Mouse (Mus musculus): Measurements from ENCODE around the gene Mgat4b. TPM values are rescaled to one million over a fixed set of nuclear protein-coding genes. Genes with fewer than 3 reads are reported as not detected.

The Mgat4b gene
- total and polyA plus RNA-seq, 2 experiments from 2014 or later, result 74.6 to 108 TPM

DNA sequence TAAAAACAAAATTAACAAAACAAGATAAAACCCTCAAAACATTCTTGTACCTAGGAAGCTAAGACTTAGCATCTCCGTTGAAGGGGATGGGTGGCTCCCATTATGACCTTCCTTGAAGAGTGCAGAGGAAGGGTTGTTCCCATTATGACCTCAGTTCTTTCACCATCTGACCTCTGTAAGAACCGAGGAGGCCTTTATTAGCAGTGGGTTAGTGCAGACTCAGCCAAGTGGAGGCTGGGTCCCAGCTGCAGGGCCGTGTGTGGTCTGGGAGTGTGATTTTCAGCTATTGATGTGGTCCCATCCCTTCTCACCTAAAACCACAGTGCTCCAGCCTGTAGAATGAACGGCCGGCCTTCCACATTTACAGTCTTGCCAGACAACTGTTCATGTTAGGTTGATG, 34.6 kb downstream of the Mgat4b start:
- H3K36me3 ChIP-seq (ENCODE audit: insufficient read depth, low read length), result no peaks in the 10 kb centered on the region
- no peak overlapping the region for H3K4me3 ChIP-seq (ENCODE audit: low read length)
- TF ChIP-seq CTCF (IDR thresholded peaks at IDR 0.05; ENCODE audit: low read depth), result no peak

GRCm38 (mm10) chr11:50248473-50249171, 37.9 kb downstream of the Mgat4b start:
- Histone ChIP-seq H3K36me3 (ENCODE audit: insufficient read depth, low read length) (no peaks in the 10 kb centered on the region), H3K9ac (replicated peaks; ENCODE audit: low read length) (no peak overlapping the region), H3K27ac (no peak overlapping the region), H3K27me3 (ENCODE audit: insufficient read depth, low read length) (no peaks in the 10 kb centered on the region), H3K4me3 (ENCODE audit: low read length) (no peak overlapping the region), H3K9me3 (ENCODE audit: low read length) (no peaks in the 10 kb centered on the region), H3K4me2 (ENCODE audit: low read depth, low read length) (no peak overlapping the region), H3K4me1 (ENCODE audit: insufficient read depth, low read length) (no peaks in the 10 kb centered on the region)
- 84% methylated on average over 7 of the region's 7 CpGs for WGBS
- DNase-seq (ENCODE audit: low spot score) (no peak), ATAC-seq (no peak)
- no peak for TF ChIP-seq CTCF (IDR thresholded peaks at IDR 0.05; ENCODE audit: low read depth)

More for the DNA sequence above, 34.6 kb downstream of the Mgat4b start:
- H3K27me3 ChIP-seq (ENCODE audit: insufficient read depth, low read length), result no peaks in the 10 kb centered on the region
- no peaks in the 10 kb centered on the region for H3K4me1 ChIP-seq (ENCODE audit: insufficient read depth, low read length)
- H3K9me3 ChIP-seq (ENCODE audit: low read length), result no peaks in the 10 kb centered on the region
- WGBS, result 62% methylated on average over 5 of the region's 5 CpGs
- DNase-seq (ENCODE audit: low spot score) (no peak), ATAC-seq (no peak)
- no peak overlapping the region for H3K9ac ChIP-seq (replicated peaks; ENCODE audit: low read length)
- no peak overlapping the region for H3K4me2 ChIP-seq (ENCODE audit: low read depth, low read length)
- no peak overlapping the region for H3K27ac ChIP-seq

GRCm38 (mm10) chr11:50252166-50252565, 41.5 kb downstream of the Mgat4b start:
- Histone ChIP-seq H3K27me3 (ENCODE audit: insufficient read depth, low read length) (no peaks in the 10 kb centered on the region), H3K9me3 (ENCODE audit: low read length) (no peaks in the 10 kb centered on the region), H3K27ac (no peak overlapping the region), H3K36me3 (ENCODE audit: insufficient read depth, low read length) (peaks cover 3% of the 10 kb centered on the region; the same call in 1 of the 2 replicates), H3K4me2 (ENCODE audit: low read depth, low read length) (no peak overlapping the region), H3K4me3 (ENCODE audit: low read length) (no peak overlapping the region), H3K4me1 (ENCODE audit: insufficient read depth, low read length) (no peaks in the 10 kb centered on the region), H3K9ac (replicated peaks; ENCODE audit: low read length) (no peak overlapping the region)
- no peak for TF ChIP-seq CTCF (IDR thresholded peaks at IDR 0.05; ENCODE audit: low read depth)
- ATAC-seq (no peak), DNase-seq (ENCODE audit: low spot score) (no peak)
- WGBS, result 70% methylated on average over 3 of the region's 3 CpGs

DNA sequence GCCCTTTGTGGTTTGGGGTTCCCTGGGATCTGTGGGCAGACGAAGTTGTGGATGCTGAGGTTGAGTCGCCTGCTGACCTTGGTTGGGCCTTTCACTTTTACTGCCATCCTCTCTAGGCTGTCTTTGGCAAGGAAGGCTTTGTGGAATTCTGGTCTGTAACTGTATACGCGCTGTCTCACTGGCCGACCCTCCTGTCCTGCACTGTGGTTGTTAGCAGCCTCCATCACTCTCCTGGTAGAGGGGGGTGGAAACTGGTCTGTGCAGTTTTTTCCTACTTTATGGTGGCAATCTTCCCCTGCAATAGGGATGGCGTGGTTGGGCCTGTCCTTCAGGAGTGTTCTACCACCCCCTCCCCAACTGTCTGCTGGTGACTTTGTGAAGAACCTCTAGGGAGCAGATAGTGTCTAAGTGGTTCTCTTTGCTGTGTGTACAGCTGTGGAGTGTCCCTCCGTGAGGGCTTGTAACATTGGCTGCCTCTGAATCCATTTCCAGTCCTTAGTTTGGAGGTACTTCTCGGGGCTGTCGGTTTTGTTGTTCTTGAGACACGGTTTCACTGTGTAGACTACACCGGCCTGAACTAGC, 42.1 kb downstream of the Mgat4b start:
- no peak for DNase-seq (ENCODE audit: low spot score)
- Histone ChIP-seq H3K4me1 (ENCODE audit: insufficient read depth, low read length) (no peaks in the 10 kb centered on the region), H3K9me3 (ENCODE audit: low read length) (no peaks in the 10 kb centered on the region), H3K36me3 (ENCODE audit: insufficient read depth, low read length) (peaks cover 9% of the 10 kb centered on the region; the same call in 1 of the 2 replicates), H3K4me3 (ENCODE audit: low read length) (no peak overlapping the region), H3K27me3 (ENCODE audit: insufficient read depth, low read length) (no peaks in the 10 kb centered on the region), H3K27ac (no peak overlapping the region), H3K4me2 (ENCODE audit: low read depth, low read length) (no peak overlapping the region), H3K9ac (replicated peaks; ENCODE audit: low read length) (no peak overlapping the region)
- no peak for TF ChIP-seq CTCF (IDR thresholded peaks at IDR 0.05; ENCODE audit: low read depth)
- WGBS, result 80% methylated on average over 11 of the region's 11 CpGs
- ATAC-seq, result 0 out of 2 replicates have a peak, but pooled peaks have one; percentile 31

DNA sequence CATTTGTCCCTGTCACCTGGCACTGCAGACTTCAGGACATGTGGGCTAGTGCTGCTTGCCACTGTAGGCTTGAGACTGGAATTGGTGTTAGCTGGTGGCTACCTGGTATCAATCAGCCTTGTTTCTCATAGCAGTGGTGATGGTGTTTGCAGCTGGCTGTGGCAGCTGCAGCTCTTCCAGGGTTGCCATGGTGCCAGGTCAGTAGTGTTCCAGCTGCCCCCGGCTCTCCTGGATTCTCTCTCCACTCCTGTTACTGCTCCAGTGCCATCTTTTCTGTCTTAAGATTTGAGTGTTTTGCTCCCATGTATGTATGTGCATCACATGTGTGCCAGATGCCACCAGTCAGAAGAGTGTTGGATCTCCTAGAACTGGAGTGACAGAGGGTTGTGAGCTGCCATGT, 42.7 kb downstream of the Mgat4b start:
- DNase-seq (ENCODE audit: low spot score) (no peak), ATAC-seq (peak; percentile 39; the same call in 1 of the 2 replicates)
- H3K36me3 ChIP-seq (ENCODE audit: insufficient read depth, low read length), result peaks cover 16% of the 10 kb centered on the region
- no peaks in the 10 kb centered on the region for H3K4me1 ChIP-seq (ENCODE audit: insufficient read depth, low read length)
- 54% methylated on average over 1 of the region's 1 CpGs for WGBS
- H3K27ac ChIP-seq, result no peak overlapping the region
- no peaks in the 10 kb centered on the region for H3K27me3 ChIP-seq (ENCODE audit: insufficient read depth, low read length)
- TF ChIP-seq CTCF (IDR thresholded peaks at IDR 0.05; ENCODE audit: low read depth), result no peak
- H3K4me2 ChIP-seq (ENCODE audit: low read depth, low read length), result no peak overlapping the region
- no peak overlapping the region for H3K4me3 ChIP-seq (ENCODE audit: low read length)
- H3K9ac ChIP-seq (replicated peaks; ENCODE audit: low read length), result no peak overlapping the region
- H3K9me3 ChIP-seq (ENCODE audit: low read length), result no peaks in the 10 kb centered on the region

DNA sequence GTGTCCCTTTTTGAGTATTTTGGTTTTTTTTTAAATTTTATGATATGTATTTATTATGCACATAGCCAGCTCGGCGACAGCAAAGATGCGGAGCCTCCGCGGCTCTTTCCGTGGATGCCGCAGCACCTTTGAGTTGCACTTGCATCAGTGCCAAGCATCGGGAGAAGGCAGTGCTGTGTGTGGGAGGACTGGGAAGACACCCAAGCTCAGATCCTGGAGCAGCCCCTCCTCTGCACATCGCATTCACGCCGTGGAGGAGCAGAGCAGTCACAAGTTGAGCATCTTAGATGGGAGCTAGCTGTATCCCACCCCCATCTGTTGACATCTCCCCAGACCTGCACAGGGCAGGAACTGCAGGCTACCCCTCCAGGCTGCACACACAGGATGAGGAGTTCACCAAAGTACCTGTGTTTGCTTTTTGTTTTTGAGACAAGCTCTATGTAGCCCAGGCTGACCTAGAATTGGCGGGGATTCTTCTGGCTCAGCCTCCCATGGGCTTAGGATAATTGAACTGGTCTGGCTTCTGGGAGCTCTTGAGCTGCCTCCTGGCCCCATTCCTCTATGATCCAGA, 43.4 kb downstream of the Mgat4b start:
- DNase-seq (ENCODE audit: low spot score) (no peak), ATAC-seq (no peak)
- no peak overlapping the region for H3K4me2 ChIP-seq (ENCODE audit: low read depth, low read length)
- H3K27me3 ChIP-seq (ENCODE audit: insufficient read depth, low read length), result no peaks in the 10 kb centered on the region
- no peak overlapping the region for H3K9ac ChIP-seq (replicated peaks; ENCODE audit: low read length)
- H3K4me1 ChIP-seq (ENCODE audit: insufficient read depth, low read length), result no peaks in the 10 kb centered on the region
- H3K9me3 ChIP-seq (ENCODE audit: low read length), result no peaks in the 10 kb centered on the region
- no peak overlapping the region for H3K4me3 ChIP-seq (ENCODE audit: low read length)
- no peak overlapping the region for H3K27ac ChIP-seq
- no peak for TF ChIP-seq CTCF (IDR thresholded peaks at IDR 0.05; ENCODE audit: low read depth)
- peaks cover 19% of the 10 kb centered on the region for H3K36me3 ChIP-seq (ENCODE audit: insufficient read depth, low read length)
- 66% methylated on average over 12 of the region's 12 CpGs for WGBS

DNA sequence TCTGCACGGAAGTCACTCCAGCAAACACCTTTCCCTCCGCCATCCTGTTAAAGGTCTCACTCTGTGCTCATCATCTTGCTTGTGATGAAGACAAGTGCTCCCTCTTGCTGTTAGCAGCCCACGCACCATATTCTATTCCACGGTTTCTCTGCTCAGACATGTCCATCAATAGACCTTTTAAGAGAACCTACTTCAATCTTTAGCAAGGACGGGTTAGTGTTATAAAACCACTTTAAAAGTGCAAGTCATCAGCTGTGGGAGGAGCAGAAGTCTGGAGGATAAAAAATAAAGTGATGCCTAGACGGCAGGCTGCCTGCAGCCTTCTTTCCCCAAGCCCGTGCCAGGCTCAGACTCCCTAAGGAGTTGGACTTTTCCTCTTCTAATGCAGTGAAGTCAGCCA, 45.9 kb downstream of the Mgat4b start:
- Histone ChIP-seq H3K4me1 (ENCODE audit: insufficient read depth, low read length) (no peaks in the 10 kb centered on the region), H3K4me3 (ENCODE audit: low read length) (no peak overlapping the region), H3K4me2 (ENCODE audit: low read depth, low read length) (no peak overlapping the region), H3K27ac (no peak overlapping the region), H3K9me3 (ENCODE audit: low read length) (no peaks in the 10 kb centered on the region), H3K9ac (replicated peaks; ENCODE audit: low read length) (no peak overlapping the region), H3K27me3 (ENCODE audit: insufficient read depth, low read length) (no peaks in the 10 kb centered on the region), H3K36me3 (ENCODE audit: insufficient read depth, low read length) (peaks cover 38% of the 10 kb centered on the region)
- no peak for TF ChIP-seq CTCF (IDR thresholded peaks at IDR 0.05; ENCODE audit: low read depth)
- ATAC-seq, result no peak
- DNase-seq (ENCODE audit: low spot score), result no peak
- 87% methylated on average over 7 of the region's 7 CpGs for WGBS
